Mouse (Mus musculus): ENCODE measurements around the gene Kcnk18.

DNA sequence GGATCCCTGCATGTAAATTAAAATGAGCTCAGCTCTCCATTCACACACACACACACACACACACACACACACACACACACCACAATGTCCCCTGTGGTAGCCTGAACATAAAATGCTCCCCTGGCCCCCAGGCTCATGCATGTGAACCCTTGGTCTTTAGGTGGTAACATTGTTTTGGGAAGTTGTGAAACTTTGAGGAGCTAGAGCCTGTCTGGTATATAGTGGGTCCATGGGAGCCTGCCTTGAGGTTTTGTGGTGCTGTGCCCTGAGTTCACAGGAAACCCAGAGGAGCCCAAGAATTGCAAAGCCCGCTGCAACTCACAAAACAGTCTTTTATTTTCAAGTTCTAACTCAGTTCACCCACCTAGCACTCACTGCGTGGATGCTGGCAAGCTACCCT, 33.6 kb downstream of the Kcnk18 start:
- TF ChIP-seq POLR2A (IDR thresholded peaks at IDR 0.05; ENCODE audit: extremely low read depth, insufficient read depth, low read length) = no peak
- TF ChIP-seq CTCF (IDR thresholded peaks at IDR 0.05; ENCODE audit: low read depth, low read length) = no peak
